Mouse (Mus musculus): ENCODE measurements around the gene Map3k9. TPM values are rescaled to one million over a fixed set of nuclear protein-coding genes. Genes with fewer than 3 reads are reported as not detected.

The Map3k9 gene
- polyA plus RNA-seq, 1 experiment from 2014 or later: 3.6 TPM

DNA sequence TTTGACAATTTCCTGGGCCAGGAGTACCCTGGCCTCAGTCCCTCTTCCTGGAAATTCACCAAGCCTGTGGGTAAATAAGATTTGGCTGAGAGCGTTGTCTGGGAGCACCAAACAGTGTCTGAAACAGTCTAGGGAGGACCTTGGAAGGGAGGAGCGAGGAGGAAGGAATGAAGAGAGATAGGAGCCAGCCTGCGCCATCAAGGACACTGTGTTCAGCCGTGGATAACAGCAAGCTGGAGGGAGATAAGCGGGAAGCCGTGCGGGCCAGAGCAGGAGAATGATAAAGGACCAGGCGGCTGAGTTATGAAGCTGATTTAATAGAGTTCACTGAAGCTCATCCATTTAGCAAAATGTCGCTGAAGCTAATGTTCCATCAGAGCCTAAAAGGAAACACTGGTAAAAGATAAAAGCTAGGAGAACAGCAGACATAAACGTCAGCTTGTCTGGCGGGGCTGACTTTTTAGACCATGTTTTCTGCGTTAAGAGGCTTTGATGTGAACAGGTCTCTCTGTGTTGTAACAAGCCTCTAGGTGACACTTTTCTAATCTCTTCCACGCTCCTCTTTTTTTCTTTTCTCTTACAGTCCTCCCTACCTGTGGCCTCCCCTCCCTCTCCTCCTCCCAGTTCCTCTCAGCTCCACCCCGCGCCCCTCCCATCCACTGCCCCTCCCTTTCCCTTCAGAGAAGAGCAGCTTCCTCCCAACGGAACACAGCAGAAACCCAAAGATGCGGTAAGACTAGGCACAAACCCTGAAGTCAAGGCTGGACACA, 26.0 kb upstream of the Map3k9 start:
- peak; percentile 79 for ATAC-seq
- Histone ChIP-seq H3K9me3 (ENCODE audit: low read length) (no peaks in the 10 kb centered on the region), H3K9ac (replicated peaks; ENCODE audit: low read depth) (no peak overlapping the region), H3K36me3 (ENCODE audit: insufficient read depth, low read length) (no peaks in the 10 kb centered on the region), H3K4me2 (replicated peaks; ENCODE audit: low read depth, low read length) (peak overlapping the region; percentile 53), H3K27me3 (replicated peaks; ENCODE audit: insufficient read depth, low read length) (no peaks in the 10 kb centered on the region), H3K27ac (ENCODE audit: low read length) (peak overlapping the region; percentile 57), H3K4me3 (ENCODE audit: low read depth, low read length) (peak overlapping the region; percentile 31), H3K4me1 (ENCODE audit: insufficient read depth, low read depth, low read length) (peaks cover 6% of the 10 kb centered on the region)
- TF ChIP-seq EP300 (IDR thresholded peaks at IDR 0.05) (no peak), CTCF (IDR thresholded peaks at IDR 0.05) (no peak)
- peak; percentile 74 for DNase-seq (ENCODE audit: low spot score)
- 7% methylated on average over 17 of the region's 17 CpGs for WGBS

GRCm38 (mm10) chr12:81806114-81806513, 25.1 kb upstream of the Map3k9 start:
- Histone ChIP-seq H3K9ac (replicated peaks; ENCODE audit: low read depth) (no peak overlapping the region), H3K9me3 (ENCODE audit: low read length) (no peaks in the 10 kb centered on the region), H3K4me1 (ENCODE audit: insufficient read depth, low read depth, low read length) (peaks cover 6% of the 10 kb centered on the region), H3K4me3 (ENCODE audit: low read depth, low read length) (no peak overlapping the region), H3K36me3 (ENCODE audit: insufficient read depth, low read length) (no peaks in the 10 kb centered on the region), H3K4me2 (replicated peaks; ENCODE audit: low read depth, low read length) (no peak overlapping the region), H3K27ac (ENCODE audit: low read length) (no peak overlapping the region), H3K27me3 (replicated peaks; ENCODE audit: insufficient read depth, low read length) (no peaks in the 10 kb centered on the region)
- DNase-seq (ENCODE audit: low spot score) (no peak), ATAC-seq (no peak)
- WGBS: 88% methylated on average over 5 of the region's 5 CpGs
- TF ChIP-seq CTCF (IDR thresholded peaks at IDR 0.05) (no peak), EP300 (IDR thresholded peaks at IDR 0.05) (no peak)

DNA sequence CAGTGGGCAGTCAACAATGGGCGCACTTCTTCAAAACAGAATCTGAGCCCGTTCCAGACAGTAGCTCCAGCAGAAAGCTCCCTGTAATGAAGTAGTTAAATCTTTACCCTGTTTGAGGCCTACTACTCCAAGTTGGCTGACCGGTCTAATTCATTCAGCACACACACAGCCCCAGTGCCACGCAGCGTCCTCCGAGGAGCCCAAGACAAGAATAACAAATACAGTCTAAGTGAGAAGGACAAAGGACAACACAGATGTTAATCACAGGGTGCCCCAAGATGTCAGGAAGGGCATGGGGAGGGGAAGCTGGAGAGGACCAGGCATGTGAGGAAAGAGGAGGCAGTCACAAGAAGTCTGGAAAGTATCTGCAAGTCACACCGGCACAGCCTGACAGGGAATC, 22.8 kb upstream of the Map3k9 start:
- TF ChIP-seq CTCF (IDR thresholded peaks at IDR 0.05) (no peak), EP300 (IDR thresholded peaks at IDR 0.05) (no peak)
- ATAC-seq: no peak

GRCm38 (mm10) chr12:81803016-81803415, 22.0 kb upstream of the Map3k9 start:
- Histone ChIP-seq H3K9ac (replicated peaks; ENCODE audit: low read depth) (no peak overlapping the region), H3K27me3 (replicated peaks; ENCODE audit: insufficient read depth, low read length) (no peaks in the 10 kb centered on the region), H3K9me3 (ENCODE audit: low read length) (no peaks in the 10 kb centered on the region), H3K4me3 (ENCODE audit: low read depth, low read length) (no peak overlapping the region), H3K36me3 (ENCODE audit: insufficient read depth, low read length) (no peaks in the 10 kb centered on the region), H3K4me1 (ENCODE audit: insufficient read depth, low read depth, low read length) (peaks cover 6% of the 10 kb centered on the region), H3K4me2 (replicated peaks; ENCODE audit: low read depth, low read length) (no peak overlapping the region), H3K27ac (ENCODE audit: low read length) (no peak overlapping the region)
- TF ChIP-seq EP300 (IDR thresholded peaks at IDR 0.05): no peak
- TF ChIP-seq CTCF (IDR thresholded peaks at IDR 0.05): no peak
- no peak for ATAC-seq
- no peak for DNase-seq (ENCODE audit: low spot score)
- 95% methylated on average over 3 of the region's 3 CpGs for WGBS

More for the DNA sequence above, 22.8 kb upstream of the Map3k9 start:
- WGBS: 36% methylated on average over 7 of the region's 7 CpGs
- no peak for DNase-seq (ENCODE audit: low spot score)
- Histone ChIP-seq H3K9me3 (ENCODE audit: low read length) (no peaks in the 10 kb centered on the region), H3K27me3 (replicated peaks; ENCODE audit: insufficient read depth, low read length) (no peaks in the 10 kb centered on the region), H3K36me3 (ENCODE audit: insufficient read depth, low read length) (no peaks in the 10 kb centered on the region), H3K4me3 (ENCODE audit: low read depth, low read length) (no peak overlapping the region), H3K4me1 (ENCODE audit: insufficient read depth, low read depth, low read length) (peaks cover 6% of the 10 kb centered on the region), H3K27ac (ENCODE audit: low read length) (no peak overlapping the region), H3K9ac (replicated peaks; ENCODE audit: low read depth) (no peak overlapping the region), H3K4me2 (replicated peaks; ENCODE audit: low read depth, low read length) (no peak overlapping the region)

DNA sequence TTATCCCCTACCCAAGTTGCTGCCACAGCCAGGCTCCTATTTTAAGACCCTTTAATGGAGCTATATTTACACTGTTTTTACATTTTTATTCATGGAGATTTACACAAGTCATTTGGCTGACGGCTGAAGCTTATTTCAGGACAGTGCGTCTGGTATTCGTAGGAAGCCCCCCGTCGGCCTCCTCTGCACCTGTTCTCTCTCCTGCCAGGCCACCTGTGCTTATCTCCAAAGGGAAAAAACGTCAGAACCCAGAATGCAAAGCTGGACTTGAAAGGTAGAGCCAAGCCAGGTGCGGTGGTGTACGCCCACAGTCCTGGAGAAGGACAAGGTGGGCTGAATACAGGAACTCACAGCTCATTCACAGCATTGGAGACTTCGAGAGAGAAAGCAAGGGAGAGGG, 20.2 kb upstream of the Map3k9 start:
- Histone ChIP-seq H3K4me2 (replicated peaks; ENCODE audit: low read depth, low read length) (no peak overlapping the region), H3K36me3 (ENCODE audit: insufficient read depth, low read length) (no peaks in the 10 kb centered on the region), H3K4me1 (ENCODE audit: insufficient read depth, low read depth, low read length) (no peaks in the 10 kb centered on the region), H3K9me3 (ENCODE audit: low read length) (no peaks in the 10 kb centered on the region), H3K27me3 (replicated peaks; ENCODE audit: insufficient read depth, low read length) (no peaks in the 10 kb centered on the region), H3K9ac (replicated peaks; ENCODE audit: low read depth) (no peak overlapping the region), H3K4me3 (ENCODE audit: low read depth, low read length) (no peak overlapping the region), H3K27ac (ENCODE audit: low read length) (no peak overlapping the region)
- DNase-seq (ENCODE audit: low spot score) (no peak), ATAC-seq (no peak)
- TF ChIP-seq CTCF (IDR thresholded peaks at IDR 0.05) (no peak), EP300 (IDR thresholded peaks at IDR 0.05) (no peak)
- WGBS: 65% methylated on average over 9 of the region's 9 CpGs

DNA sequence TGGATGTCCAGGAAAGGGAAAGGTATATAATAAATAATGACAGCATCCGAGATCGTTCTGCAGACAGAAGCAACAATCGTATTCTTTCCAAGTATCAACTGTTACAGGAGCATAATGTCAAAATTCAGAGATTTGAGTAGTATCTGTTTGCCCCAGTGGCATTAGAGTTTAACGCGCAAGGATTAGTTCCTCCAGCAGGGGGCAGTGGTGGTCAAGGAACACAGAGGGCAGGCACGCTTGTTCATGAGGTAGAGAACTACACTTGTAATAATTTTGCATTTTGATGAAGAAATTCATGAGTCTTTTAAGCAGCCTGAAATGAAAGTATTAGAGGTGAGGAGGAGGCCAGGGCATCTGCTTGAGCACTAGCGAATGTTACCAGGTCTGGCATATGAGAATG, 15.6 kb upstream of the Map3k9 start:
- 4% methylated on average over 7 of the region's 7 CpGs for WGBS
- Histone ChIP-seq H3K9ac (replicated peaks; ENCODE audit: low read depth) (no peak overlapping the region), H3K27ac (ENCODE audit: low read length) (no peak overlapping the region), H3K27me3 (replicated peaks; ENCODE audit: insufficient read depth, low read length) (no peaks in the 10 kb centered on the region), H3K4me1 (ENCODE audit: insufficient read depth, low read depth, low read length) (no peaks in the 10 kb centered on the region), H3K9me3 (ENCODE audit: low read length) (no peaks in the 10 kb centered on the region), H3K36me3 (ENCODE audit: insufficient read depth, low read length) (no peaks in the 10 kb centered on the region), H3K4me3 (ENCODE audit: low read depth, low read length) (no peak overlapping the region), H3K4me2 (replicated peaks; ENCODE audit: low read depth, low read length) (no peak overlapping the region)
- TF ChIP-seq CTCF (IDR thresholded peaks at IDR 0.05) (peak; percentile 98), EP300 (IDR thresholded peaks at IDR 0.05) (no peak)
- peak; percentile 73 for DNase-seq (ENCODE audit: low spot score)
- peak; percentile 58 for ATAC-seq

Measured in lung, postnatal 0 days (tissue).